Mouse (Mus musculus): ENCODE measurements around the gene Gga2.

The Gga2 gene

DNA sequence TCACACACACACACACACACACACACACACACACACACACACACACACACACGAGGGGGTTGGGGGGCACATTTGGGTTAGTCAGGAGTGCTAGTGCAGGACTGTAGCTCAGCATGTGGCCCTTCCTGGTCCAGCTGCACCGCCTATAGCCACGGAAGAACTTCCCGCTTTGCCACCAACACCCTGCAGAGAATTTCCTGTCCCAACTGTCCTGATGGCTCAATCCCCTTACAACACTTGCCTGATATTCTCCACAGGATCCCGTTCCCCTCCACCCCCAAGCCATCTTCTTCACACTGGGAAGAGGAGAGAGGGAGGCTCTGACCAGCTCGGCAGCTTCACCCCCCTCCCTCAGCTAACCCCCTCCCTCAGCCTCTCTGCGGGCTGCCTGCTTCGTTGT, 20.6 kb downstream of the Gga2 start:
- DNase-seq (ENCODE audit: low spot score): no peak

GRCm38 (mm10) chr7:121995961-121996360, 25.1 kb downstream of the Gga2 start:
- no peak for DNase-seq (ENCODE audit: low spot score)

DNA sequence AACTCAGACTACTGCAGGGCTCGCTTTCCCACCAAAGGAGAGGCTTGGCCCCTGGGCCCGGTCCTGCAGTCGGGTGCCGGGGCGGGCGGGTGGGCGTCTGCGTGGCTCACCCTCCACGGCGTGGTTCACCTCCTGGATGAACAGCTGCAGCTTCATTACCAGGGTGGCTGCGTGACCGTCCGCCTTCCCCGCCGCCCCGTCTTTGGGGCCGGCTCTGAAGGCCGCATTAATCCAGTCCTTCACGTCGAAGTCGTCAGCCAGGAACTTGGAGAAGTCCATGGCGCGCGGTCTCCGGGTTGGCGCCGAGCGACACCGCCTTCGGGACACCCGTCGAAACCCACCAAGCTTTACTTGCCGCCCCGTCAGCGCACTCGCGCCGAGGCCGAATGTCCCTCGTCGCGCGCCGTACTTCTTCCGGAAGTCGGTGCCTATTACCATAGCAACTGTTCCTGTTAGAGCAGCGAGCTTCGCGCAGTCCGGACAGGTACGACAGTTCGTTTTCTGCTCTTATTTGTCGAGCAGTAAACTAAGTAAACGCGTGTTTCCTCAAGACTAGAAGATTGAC, 39.6 kb downstream of the Gga2 start, which contains the start of gene Cog7:
TSS of gene Cog7 (minus strand) at position 405 of the 565 bp plus-strand sequence.
- peak; percentile 92 for DNase-seq (ENCODE audit: low spot score)

GRCm38 (mm10) chr7:121975031-121975430, 46.0 kb downstream of the Gga2 start:
- DNase-seq (ENCODE audit: low spot score): peak; percentile 79

GRCm38 (mm10) chr7:121971698-121972097, 49.3 kb downstream of the Gga2 start:
- no peak for DNase-seq (ENCODE audit: low spot score)

GRCm38 (mm10) chr7:121970250-121970649, 50.8 kb downstream of the Gga2 start:
- no peak for DNase-seq (ENCODE audit: low spot score)

DNA sequence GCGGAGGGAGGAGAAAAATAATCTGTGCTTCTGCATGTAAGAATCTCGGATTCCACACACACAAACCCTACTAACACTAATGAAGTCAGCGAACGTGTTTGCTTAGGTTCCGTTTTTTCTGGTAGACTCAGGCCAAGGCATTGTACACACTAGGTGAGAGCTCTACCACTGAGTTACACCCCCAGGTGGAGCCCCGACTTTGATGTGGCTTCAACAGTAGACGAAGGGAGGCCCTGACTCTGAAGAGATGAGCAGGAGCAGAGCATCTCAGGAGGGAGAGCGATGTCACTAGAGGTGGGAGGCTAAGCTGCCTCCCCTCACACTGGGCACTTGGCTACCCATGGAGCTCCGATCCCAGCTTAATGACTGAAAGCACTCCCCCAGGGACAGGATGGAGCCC, 52.2 kb downstream of the Gga2 start:
- no peak for DNase-seq (ENCODE audit: low spot score)

GRCm38 (mm10) chr7:121968242-121968641, 52.8 kb downstream of the Gga2 start:
- DNase-seq (ENCODE audit: low spot score): no peak

- DNase-seq (ENCODE audit: low spot score): no peak
Measured at GRCm38 (mm10) chr7:121966169-121966568, 54.9 kb downstream of the Gga2 start.

DNA sequence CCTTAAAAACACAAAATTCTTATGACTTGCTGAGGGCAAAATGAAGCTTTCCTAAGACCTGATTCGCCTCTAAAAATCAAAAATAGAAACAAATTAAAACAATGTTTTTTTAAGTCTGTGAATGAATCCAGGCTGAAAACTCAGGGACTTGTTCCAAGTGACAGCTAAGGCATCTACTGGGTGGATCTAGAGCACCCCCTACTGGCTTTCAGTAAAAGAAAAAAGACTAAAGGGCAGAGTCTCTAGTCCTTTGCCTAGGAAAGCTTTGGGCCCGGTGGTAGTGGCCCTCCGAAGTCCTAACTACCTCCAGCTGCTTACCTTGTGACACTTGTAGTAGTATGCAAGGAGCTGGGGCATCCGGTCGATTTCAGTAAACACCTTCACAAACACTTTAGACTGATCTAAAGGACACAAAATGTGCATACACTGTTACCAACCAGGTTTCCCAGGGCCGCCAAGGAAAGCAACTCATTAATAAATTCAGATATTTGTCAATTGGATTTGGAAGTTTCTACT, 57.1 kb downstream of the Gga2 start:
- peak; percentile 52 for DNase-seq (ENCODE audit: low spot score)

DNA sequence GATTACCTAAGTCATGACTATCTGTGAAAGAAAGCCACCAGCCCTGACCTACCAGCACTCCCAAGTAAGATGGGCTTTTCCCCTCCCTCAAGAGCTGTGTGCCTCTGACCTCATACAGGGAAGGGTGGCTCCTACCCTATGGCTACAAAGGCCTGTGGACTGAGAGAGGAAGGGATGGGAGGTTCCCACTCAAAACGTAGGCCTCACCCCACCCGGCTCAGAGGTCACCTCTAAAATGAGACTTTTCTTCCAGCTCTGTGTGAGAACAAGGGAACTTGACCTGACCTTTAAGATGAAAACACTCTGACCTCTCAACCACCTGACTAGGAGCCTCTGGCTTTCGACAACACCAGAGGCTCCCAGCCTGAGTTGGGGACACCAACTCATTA, 58.5 kb downstream of the Gga2 start:
- no peak for DNase-seq (ENCODE audit: low spot score)

GRCm38 (mm10) chr7:121961913-121962570, 59.0 kb downstream of the Gga2 start:
- no peak for DNase-seq (ENCODE audit: low spot score)

GRCm38 (mm10) chr7:121955802-121956201, 65.2 kb downstream of the Gga2 start:
- no peak for DNase-seq (ENCODE audit: low spot score)

GRCm38 (mm10) chr7:121954891-121955669, 65.9 kb downstream of the Gga2 start:
- no peak for DNase-seq (ENCODE audit: low spot score)

- DNase-seq (ENCODE audit: low spot score): no peak
Measured at GRCm38 (mm10) chr7:121947513-121947912, 73.5 kb downstream of the Gga2 start.

- no peak for DNase-seq (ENCODE audit: low spot score)
Measured at GRCm38 (mm10) chr7:121946196-121946595, 74.8 kb downstream of the Gga2 start.

DNA sequence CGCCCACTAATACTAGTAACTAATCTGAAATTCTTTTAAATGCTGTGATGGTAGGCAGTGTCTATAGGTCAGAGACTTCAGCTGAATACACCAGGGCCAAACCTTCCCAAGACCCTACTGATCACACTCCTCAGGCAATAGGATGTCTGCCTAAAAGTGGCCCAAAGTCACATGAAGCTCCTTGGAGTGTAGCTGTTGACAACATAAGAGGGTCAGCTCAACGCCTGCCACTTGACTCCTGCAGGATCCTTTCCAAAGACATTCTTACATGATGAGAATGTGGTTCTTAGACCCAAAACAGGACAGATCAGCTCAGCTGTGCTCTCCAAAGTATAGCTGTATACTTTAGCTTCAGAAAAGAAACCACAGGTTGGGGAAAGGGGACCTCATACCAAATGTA, 78.7 kb downstream of the Gga2 start:
- DNase-seq (ENCODE audit: low spot score): no peak

DNA sequence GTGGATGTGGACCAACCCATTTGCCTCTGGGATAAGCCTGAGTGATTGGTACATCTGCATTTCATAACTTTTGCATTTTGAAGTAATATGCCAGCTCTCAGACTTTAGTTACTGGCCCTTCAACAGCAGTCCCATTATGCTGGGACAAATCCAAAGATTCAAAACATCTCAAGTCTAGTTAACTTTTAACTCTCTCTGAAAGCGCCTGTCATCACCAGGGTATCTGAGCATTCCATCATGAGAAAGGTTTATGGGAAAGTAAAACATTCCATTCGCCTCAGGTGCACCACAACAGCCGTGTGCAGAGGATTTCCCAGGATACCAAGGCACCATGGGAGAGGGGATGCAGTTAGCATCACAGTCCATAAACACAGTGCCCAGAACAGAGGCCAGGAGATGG, 79.4 kb downstream of the Gga2 start:
- no peak for DNase-seq (ENCODE audit: low spot score)

DNA sequence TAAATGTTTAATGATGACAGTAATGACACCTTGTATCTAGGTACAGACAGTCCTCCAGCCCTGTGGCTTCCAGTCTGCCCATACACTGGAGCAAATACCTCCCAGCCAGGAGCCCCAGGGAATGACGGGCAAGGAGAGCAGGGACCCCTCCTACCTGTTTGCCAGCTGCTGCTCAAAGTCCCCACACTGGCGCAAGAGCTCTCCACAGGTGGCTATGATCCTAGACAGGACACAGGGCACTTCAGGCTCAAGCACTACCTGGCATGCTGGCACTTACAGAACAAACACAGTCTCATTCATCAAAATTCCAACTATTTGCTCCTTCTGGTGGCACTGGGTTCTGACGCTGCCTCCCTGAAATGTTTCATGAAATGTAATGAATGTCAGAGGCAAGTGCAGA, 80.0 kb downstream of the Gga2 start:
- no peak for DNase-seq (ENCODE audit: low spot score)

DNA sequence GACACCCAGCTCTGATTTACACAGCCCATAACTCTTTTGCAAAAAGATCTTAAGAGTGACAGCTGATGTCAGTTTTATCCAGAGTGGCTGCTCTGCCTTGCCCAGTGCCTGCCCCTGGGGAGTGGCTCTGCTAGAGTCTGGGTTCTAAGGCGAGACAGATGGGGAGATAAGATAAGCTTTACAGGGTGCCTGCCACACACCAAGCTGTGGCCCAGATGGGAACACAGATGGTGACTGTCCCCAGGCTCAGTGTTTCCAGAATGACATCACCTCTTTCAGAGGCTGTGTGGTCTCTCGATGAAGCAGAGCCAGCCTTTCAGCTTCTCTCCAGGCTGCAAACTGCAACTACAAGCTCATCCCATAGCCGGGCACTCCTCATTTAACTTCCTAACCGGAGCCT, 81.3 kb downstream of the Gga2 start:
- peak; percentile 33 for DNase-seq (ENCODE audit: low spot score)

DNA sequence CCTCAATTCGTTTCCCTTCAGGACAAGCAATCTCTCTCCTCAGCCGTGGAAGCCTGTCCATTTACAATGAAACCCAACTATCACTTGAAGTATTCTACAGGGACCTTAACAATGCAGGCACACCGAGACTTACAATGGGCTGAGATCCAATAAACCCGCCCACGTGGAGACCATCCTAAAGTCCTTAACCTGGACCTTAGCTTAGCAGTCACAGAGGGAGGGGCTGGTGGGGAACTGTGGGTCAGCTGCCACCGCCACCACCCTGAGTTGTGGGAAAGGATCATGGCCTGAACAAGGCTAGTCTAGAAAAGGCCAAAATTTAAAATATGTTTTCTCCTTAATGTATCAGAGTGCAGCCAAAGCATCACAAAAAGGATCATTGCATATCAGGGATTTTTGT, 81.8 kb downstream of the Gga2 start:
- no peak for DNase-seq (ENCODE audit: low spot score)

- no peak for DNase-seq (ENCODE audit: low spot score)
Measured at GRCm38 (mm10) chr7:121938124-121938891, 82.7 kb downstream of the Gga2 start.
